Mouse (Mus musculus): Measurements from ENCODE around the gene Cmip.
"Not testable (repeated sequence)": the region's sequence is repeated elsewhere in the genome, so short reads cannot be mapped to it uniquely, and the experiment has no call there.

The Cmip gene

DNA sequence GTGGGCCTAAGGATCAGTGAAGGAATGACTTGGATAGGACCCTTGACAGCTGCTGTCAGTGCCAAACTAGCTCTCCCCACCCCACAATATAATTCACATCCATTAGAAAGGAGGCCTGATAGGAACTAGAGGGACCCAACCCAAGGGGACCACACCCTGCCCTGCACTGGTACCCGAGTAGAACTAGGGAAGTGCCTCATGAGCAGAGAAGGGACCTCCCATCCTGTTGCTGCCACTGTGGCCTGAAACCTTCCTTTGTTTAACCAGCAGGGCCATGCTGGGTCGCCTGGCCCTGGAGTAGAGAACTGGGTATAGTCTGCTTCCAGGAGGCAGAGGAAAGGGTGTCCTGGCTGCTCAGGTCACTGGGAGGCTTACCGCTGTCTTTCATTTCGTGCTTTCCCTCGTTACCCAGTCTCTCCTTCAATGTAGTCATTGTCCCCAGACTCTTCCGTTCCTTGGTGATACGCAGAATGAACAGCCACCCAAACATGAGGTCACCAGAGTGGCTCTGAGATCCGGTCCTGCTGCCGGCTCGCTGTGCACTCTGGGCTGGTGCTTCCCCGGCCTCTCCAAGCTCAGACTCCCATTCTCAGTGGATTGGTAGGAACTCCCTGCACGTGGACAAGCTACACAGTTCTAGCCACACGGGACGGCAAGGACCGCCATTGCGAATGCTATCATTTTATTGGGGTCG is 164.1 kb downstream of the Cmip start:
- no peak for DNase-seq (ENCODE audit: low spot score)

- no peak for DNase-seq (ENCODE audit: low spot score)
These were observed 165.0 kb downstream of the Cmip start for GRCm38 (mm10) chr8:117421838-117422237.

DNA sequence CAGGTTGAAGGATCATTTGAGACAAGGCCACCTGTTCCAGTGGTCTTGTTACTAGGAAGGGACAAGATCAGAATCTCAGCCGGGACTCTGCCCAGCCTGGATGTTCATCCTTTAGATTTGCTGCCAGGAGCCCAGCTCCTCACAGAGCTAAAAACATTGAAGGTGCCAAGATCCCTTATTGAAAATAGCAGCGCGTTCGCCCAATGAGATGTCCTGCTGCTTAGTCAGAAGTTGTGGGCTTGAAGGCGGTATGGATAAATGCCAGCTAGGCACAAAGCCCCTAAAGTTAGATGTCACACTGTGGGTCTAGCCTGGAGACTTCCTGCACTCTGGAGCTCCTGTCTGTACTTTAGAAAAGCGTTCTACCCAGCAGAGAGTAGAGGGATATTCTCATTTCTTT is 165.5 kb downstream of the Cmip start:
- DNase-seq (ENCODE audit: low spot score): no peak

DNA sequence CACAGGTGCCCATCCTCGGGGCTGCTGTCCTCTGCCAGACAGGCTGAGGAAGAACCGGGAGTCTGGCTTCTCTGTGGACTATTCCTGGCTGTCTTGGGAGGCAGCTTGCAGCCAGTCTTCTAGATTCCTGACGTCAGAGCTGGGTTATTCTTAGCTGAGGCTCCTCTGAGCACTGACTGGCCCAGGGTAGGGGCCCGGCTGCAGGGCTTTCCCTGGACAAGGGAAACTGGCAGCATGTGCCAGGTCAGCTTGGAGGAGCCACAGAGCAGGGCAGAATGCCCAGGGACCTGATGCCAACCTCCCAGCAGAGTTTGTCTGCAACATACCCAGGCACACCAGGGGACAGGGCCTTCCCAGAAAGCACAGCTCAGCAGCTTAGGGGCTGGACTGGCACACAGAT is 166.2 kb downstream of the Cmip start:
- DNase-seq (ENCODE audit: low spot score): no peak

DNA sequence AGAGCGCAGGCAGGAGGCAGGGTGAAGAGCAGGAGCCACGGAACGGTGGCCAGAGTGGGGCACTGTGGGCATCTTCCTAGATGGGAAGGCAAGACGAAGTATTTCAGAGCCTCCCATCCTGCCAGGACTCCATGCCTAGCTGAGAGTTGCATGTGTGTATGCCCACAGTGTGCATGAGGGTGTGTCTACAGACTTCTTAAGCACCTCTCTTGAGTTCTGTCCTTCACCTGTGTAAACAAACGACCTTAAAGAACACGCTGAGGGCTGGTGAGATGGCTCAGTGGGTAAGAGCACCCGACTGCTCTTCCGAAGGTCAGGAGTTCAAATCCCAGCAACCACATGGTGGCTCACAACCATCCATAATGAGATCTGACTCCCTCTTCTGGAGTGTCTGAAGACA is 171.0 kb downstream of the Cmip start:
- DNase-seq (ENCODE audit: low spot score): not testable (repeated sequence)

- no peak for DNase-seq (ENCODE audit: low spot score)
These were observed 171.8 kb downstream of the Cmip start for GRCm38 (mm10) chr8:117428524-117429162.

GRCm38 (mm10) chr8:117430624-117431023 is 173.8 kb downstream of the Cmip start:
- DNase-seq (ENCODE audit: low spot score): no peak

GRCm38 (mm10) chr8:117431554-117431953 is 174.7 kb downstream of the Cmip start:
- no peak for DNase-seq (ENCODE audit: low spot score)

GRCm38 (mm10) chr8:117432111-117432510 is 175.2 kb downstream of the Cmip start:
- no peak for DNase-seq (ENCODE audit: low spot score)

GRCm38 (mm10) chr8:117433968-117434367 is 177.1 kb downstream of the Cmip start:
- no peak for DNase-seq (ENCODE audit: low spot score)

GRCm38 (mm10) chr8:117436786-117437185 is 179.9 kb downstream of the Cmip start:
- DNase-seq (ENCODE audit: low spot score): no peak

DNA sequence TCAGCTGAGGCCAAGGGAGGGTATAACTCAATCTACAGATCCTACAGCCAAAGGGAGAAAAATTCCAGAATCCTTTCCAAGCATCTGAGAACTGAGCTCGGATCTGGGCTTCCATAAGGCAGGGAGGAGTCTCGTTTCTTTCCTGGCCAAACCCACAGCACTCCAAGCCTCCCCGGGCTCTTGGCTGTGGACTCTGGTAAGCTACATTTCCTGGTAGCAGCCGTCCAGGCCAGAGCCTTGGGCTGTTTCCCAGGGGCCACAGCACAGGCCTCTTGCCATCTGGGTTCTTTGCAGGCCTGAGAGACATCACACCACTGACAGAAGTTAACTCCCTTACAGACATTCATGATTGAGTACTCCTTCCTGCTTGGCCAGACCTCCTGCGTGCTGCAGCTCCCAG is 180.8 kb downstream of the Cmip start:
- no peak for DNase-seq (ENCODE audit: low spot score)

DNA sequence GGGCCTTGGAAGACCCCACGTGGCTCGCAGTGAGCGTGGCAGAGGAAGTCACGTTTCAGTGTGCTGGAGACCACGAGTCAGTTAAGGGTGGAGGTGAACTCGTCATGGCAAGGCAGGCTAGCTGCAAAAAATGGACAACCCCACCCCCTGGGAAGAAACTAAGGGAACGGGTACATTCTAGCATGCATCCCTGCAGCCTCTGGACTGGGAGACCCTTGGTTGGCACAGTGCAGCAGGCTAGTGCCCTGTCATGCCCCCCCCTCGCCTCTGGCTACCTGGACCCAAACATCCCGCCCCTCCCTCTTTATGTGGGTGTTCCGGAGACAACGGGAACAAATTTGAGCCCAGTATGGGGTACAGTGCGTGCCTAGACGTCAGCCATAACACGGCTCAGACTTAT is 183.5 kb downstream of the Cmip start:
- peak; percentile 9 for DNase-seq (ENCODE audit: low spot score)

- DNase-seq (ENCODE audit: low spot score): peak; percentile 59
These were observed 183.9 kb downstream of the Cmip start for GRCm38 (mm10) chr8:117440759-117441158.

GRCm38 (mm10) chr8:117445507-117445906 is 188.6 kb downstream of the Cmip start:
- DNase-seq (ENCODE audit: low spot score): no peak

GRCm38 (mm10) chr8:117446344-117446997 is 189.6 kb downstream of the Cmip start:
- no peak for DNase-seq (ENCODE audit: low spot score)

DNA sequence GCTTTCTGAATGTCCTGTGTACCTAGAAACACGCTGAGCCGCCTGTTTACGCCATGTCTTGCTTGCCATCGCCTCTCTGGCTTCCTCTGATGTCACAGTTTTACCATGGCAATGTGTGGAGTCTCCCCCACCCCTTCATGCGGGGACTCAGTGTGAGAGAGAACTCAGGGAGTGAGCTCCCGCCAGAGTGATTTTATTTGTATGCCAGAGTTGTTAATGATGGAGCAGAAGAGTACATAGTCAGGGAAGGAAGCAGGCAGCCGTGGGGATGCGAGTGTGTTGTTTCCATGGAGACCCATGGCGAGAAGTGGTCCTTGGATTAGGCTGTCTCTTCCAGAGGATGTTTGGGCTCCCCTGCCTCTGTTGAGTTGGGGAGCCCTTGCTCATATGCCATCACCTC is 194.2 kb downstream of the Cmip start:
- no peak for DNase-seq (ENCODE audit: low spot score)

- no peak for DNase-seq (ENCODE audit: low spot score)
These were observed 197.1 kb downstream of the Cmip start for GRCm38 (mm10) chr8:117453974-117454373.

- no peak for DNase-seq (ENCODE audit: low spot score)
These were observed 197.8 kb downstream of the Cmip start for GRCm38 (mm10) chr8:117454516-117455116.

DNA sequence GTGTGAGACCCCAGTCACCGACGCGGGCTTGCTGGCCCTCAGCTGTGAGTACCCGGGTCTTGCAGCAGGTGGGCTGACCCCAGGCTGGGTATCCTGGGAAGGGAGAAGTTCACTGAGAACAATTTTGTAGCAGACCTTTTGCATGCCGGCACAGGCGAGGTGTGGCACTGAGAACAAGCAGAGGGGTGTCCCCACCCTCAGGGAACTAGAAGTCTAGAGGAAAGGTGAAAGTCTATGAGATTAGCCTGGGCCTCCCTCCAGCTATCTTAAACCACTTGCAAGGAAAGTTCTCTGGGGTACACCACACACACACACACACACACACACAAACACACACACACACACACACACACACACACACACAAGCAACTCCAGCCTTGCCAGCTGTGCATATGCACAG is 198.8 kb downstream of the Cmip start:
- DNase-seq (ENCODE audit: low spot score): no peak

DNA sequence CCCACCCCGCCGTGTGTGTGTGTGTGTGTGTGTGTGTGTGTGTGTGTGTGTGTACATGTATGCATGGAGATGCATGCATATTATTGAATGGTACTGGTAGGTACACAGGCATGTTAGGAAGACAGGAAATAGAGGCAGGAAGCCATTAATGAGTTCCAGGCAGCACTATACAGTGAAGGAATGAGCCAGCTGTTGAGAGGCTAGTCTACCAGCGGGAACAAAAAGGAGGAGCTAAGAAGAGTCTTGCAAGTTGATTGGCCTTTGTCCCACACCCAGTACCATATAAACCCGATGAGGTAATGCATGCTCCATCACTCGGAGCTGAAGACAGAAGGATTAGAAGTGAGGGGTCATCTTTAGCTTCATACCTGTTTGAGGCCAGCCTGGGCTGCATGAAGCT is 201.6 kb downstream of the Cmip start:
- DNase-seq (ENCODE audit: low spot score): no peak

DNA sequence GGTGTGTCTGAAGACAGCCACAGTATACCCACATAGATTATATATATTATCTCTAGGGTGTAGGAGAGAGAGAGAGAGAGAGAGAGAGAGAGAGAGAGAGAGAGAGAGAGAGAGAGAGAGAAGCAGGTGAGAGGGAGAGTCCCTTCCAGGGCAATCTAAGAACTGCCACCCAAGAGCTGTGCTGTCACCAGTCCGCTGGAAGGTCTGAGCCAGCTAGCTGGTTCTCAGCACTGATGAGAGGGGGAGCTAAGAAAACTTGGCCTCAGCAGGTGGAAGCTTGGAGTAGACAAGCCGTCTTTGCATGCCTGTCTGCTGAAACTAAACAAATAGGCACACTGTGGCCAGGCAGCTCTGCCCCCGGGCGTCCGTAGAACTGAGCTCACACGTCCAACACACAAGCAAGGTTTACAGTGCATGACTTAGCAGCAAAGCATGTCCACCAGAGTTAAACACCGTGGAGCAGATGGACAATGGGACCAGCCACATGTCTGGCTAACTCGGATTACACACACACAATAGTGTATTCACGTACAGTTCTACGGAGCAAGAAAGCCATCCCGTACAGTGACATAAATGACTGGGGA is 205.9 kb downstream of the Cmip start:
- no peak for DNase-seq (ENCODE audit: low spot score)

- DNase-seq (ENCODE audit: low spot score): no peak
These were observed 207.7 kb downstream of the Cmip start for GRCm38 (mm10) chr8:117464525-117464924.
